Mouse (Mus musculus) neural tube, embryonic 15.5 days (tissue): ENCODE results near the gene Atf3. TPM values are rescaled to one million over a fixed set of nuclear protein-coding genes. Genes with fewer than 3 reads are reported as not detected.

Experiments used
- ATAC-seq: fragments of 200-750 bp; cut with Nextera tagmentation; 2 replicates; pipeline ENCODE4 v1.8.0; 2017; ENCODE audit warnings: mild to moderate bottlenecking, moderate TSS enrichment, moderate library complexity; ENCODE audit not compliant: low FRiP score
- H3K27ac ChIP-seq: fragments of 300-500 bp; sonication (generic); replicated peaks from 2 replicates; pipeline ENCODE4 v1.5.1; 2015; ENCODE audit warnings: mild to moderate bottlenecking, inconsistent platforms
- H3K27me3 ChIP-seq: fragments of 300-500 bp; sonication (generic); replicated peaks from 2 replicates; pipeline ENCODE4 v1.6.1; 2015; ENCODE audit warnings: inconsistent platforms
- H3K36me3 ChIP-seq: fragments of 300-500 bp; sonication (generic); 2 replicates; pipeline ENCODE4 v1.6.1; 2015; ENCODE audit warnings: inconsistent platforms
- H3K4me1 ChIP-seq: fragments of 300-500 bp; sonication (generic); 2 replicates; pipeline ENCODE4 v1.6.1; 2015; ENCODE audit warnings: inconsistent platforms
- H3K4me2 ChIP-seq: fragments of 300-500 bp; sonication (generic); 2 replicates; pipeline ENCODE4 v1.6.1; 2015; ENCODE audit warnings: inconsistent platforms, mild to moderate bottlenecking, moderate library complexity
- H3K4me3 ChIP-seq: fragments of 300-500 bp; sonication (generic); replicated peaks from 2 replicates; pipeline ENCODE4 v1.5.1; 2015; ENCODE audit warnings: mild to moderate bottlenecking, inconsistent platforms
- H3K9ac ChIP-seq: fragments of 300-500 bp; sonication (generic); replicated peaks from 2 replicates; pipeline ENCODE4 v1.6.1; 2015; ENCODE audit warnings: mild to moderate bottlenecking, inconsistent platforms
- H3K9me3 ChIP-seq: fragments of 300-500 bp; sonication (generic); replicated peaks from 2 replicates; pipeline ENCODE4 v1.6.1; 2016; ENCODE audit warnings: inconsistent platforms
- WGBS: fragments of 180-500 bp; shearing (Covaris S2); methylation state at CpG from one replicate; pipeline ENCODE4 v1.1.7; 2015; ENCODE audit warnings: mixed read lengths; 5-methylcytosine and 5-hydroxymethylcytosine counted together
- polyA plus RNA-seq: library from polyadenylated mRNA; unstranded; fragments of >200 nt; fragmentation: Nextera tagmentation; extraction: Ambion mirVana; gene quantifications from 2 replicates; pipeline ENCODE4 v1.2.1, GENCODE M21; 2015

Atf3 gene
- polyA plus RNA-seq, 1 experiment from 2014 or later = 1.8 TPM

DNA sequence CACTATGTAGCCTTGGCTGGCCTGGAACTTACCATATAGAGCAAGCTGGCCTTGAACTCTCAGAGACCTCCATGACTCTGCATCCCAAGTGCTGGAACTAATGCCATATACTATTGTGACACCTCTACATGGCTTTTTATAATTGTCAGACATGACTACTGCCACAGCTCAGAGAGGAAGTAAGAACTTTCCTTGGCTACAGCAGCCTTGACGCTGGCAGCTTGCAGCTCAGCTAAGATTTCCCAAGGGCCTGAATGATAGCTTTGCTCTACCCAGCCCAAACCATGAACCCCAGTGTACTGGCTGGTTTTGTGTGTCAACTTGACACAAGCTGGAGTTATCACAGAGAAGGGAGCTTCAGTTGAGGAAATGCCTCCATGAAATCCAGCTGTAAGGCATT, 35.8 kb upstream of the Atf3 start:
- no peak overlapping the region for H3K9ac ChIP-seq
- H3K4me3 ChIP-seq = no peak overlapping the region
- no peak overlapping the region for H3K27ac ChIP-seq
- 85% methylated on average over 1 of the region's 1 CpGs for WGBS
- ATAC-seq = no peak
- no peak overlapping the region for H3K4me2 ChIP-seq
- no peaks in the 10 kb centered on the region for H3K36me3 ChIP-seq
- H3K27me3 ChIP-seq = no peaks in the 10 kb centered on the region
- no peaks in the 10 kb centered on the region for H3K4me1 ChIP-seq
- H3K9me3 ChIP-seq = no peaks in the 10 kb centered on the region

DNA sequence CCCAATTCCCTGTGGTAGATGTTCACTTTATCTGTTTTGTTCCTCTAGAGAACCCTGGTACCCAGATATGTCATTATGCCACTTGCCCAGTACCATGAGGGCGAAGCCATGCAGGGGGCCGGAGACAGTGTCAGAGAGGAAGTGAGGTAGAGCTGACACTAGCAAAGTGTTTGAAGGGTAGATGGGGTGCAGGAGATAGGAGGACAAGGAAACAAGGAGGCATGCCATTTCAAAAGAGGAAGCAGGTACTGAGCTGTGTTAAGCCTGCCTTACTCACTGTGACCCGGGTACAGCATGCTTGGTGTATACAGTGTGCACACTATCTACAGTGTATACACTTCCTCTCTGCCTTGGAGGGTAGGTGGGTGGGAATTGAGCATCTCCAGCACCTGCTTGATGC, 32.1 kb upstream of the Atf3 start:
- ATAC-seq = no peak
- Histone ChIP-seq H3K36me3 (peaks cover 10% of the 10 kb centered on the region; the same call in 1 of the 2 replicates), H3K4me2 (no peak overlapping the region), H3K4me1 (no peaks in the 10 kb centered on the region), H3K9me3 (no peaks in the 10 kb centered on the region; the same call in 1 of the 2 replicates), H3K27me3 (no peaks in the 10 kb centered on the region), H3K9ac (no peak overlapping the region), H3K4me3 (no peak overlapping the region), H3K27ac (no peak overlapping the region)
- 90% methylated on average over 3 of the region's 3 CpGs for WGBS

DNA sequence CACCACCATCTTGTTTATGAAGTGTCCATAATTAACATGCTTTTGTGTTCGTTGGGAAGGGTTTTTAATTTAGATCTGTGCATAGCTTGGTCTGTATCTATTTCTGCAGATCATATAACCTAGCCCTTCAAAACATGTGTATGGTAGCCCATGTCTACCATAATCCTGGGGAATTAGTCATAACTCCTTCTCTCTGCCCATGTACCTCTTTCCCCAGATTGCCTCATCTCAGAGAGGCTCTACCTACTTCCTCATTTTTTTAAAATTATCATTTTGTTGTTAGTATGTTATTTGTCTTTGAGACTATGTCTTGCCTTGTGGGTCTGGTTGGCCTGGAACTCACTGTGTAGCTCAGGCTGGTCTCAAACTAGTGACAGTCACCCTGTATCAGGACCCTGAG, 30.6 kb upstream of the Atf3 start:
- Histone ChIP-seq H3K27me3 (no peaks in the 10 kb centered on the region), H3K4me3 (no peak overlapping the region), H3K36me3 (peaks cover 10% of the 10 kb centered on the region; the same call in 1 of the 2 replicates), H3K4me2 (no peak overlapping the region), H3K9ac (no peak overlapping the region), H3K4me1 (no peaks in the 10 kb centered on the region), H3K9me3 (no peaks in the 10 kb centered on the region; the same call in 1 of the 2 replicates), H3K27ac (no peak overlapping the region)
- no peak for ATAC-seq
- whole genome bisulfite sequencing = 63% methylated on average over 1 of the region's 1 CpGs

DNA sequence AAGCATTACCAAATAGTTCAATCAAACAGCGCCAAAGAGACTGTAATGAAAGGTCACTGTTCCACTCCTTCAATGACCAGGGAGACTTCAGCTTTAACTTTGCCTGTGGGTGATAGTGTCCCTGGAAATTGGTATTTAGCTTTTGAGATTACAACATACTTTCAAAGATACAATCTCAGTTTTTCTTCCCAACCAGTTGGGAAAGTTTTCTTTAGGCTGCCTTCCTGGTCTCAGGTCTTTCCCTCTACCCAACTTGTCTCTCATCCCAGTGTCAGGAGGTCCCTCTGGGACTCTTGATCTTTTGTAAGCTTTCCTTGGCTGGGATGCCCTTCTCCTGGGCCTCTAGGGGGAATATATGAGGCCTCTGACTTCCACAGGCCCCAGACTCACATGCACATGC, 29.7 kb upstream of the Atf3 start:
- no peak overlapping the region for H3K4me2 ChIP-seq
- no peak overlapping the region for H3K4me3 ChIP-seq
- no peak for ATAC-seq
- H3K4me1 ChIP-seq = no peaks in the 10 kb centered on the region
- WGBS = 100% methylated on average over 1 of the region's 1 CpGs
- H3K9me3 ChIP-seq = no peaks in the 10 kb centered on the region; the same call in 1 of the 2 replicates
- no peak overlapping the region for H3K27ac ChIP-seq
- H3K9ac ChIP-seq = no peak overlapping the region
- H3K36me3 ChIP-seq = peaks cover 10% of the 10 kb centered on the region; the same call in 1 of the 2 replicates
- no peaks in the 10 kb centered on the region for H3K27me3 ChIP-seq

DNA sequence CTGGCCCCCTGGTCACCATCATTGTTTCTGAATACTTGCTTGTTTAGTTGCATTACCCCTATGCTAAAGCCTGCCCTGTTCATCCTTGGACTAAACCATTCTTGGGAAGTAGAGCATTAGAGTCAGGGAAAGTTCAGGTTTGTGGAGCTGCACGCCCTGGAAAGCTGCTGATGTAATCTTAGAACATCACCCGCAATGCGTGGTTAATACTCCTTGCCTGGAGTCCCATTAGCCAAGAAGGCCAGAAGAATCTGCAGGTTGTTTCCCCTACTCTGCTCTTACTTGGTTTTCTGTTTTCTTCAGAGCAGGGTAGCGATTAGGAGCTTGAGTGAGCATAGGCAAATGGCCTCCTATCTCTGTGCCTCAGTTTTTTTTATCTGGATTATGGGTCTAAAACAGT, 26.0 kb upstream of the Atf3 start:
- Histone ChIP-seq H3K27me3 (no peaks in the 10 kb centered on the region), H3K36me3 (peaks cover 10% of the 10 kb centered on the region; the same call in 1 of the 2 replicates), H3K4me1 (peaks cover 8% of the 10 kb centered on the region; the same call in 1 of the 2 replicates), H3K27ac (no peak overlapping the region), H3K9me3 (no peaks in the 10 kb centered on the region; the same call in 1 of the 2 replicates), H3K4me2 (no peak overlapping the region), H3K4me3 (no peak overlapping the region), H3K9ac (no peak overlapping the region)
- ATAC-seq = no peak
- WGBS = 95% methylated on average over 4 of the region's 4 CpGs

DNA sequence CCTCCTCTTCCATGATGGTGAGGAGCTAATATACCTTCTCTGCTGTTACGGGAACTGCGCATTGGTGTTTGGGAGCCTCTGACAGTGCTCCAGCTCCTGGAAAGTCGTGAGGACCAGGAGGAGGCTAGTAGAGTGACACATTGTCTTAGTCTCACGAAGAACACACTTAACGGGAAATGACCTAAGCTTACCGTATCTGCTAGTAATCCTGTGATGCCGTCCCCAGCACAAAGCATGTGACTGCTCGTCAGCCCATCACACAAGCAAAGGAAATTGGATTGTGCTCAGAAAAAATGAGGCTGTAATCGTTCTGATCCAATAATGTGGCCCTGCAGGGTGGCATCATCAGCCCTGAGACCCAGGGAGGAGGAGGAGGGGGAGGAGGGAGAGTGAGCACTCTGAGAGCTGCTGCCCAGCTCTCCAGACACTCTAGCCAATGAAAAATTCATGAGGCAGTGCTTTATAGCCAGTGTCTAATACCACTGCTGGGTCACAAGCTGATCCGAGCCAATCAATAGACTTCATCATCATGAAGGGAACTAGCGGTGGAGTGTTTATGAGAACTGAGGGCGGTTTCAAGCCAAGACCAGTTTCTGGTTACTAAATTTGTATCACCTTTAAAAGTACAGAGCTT, 24.3 kb upstream of the Atf3 start:
- H3K36me3 ChIP-seq = peaks cover 8% of the 10 kb centered on the region; the same call in 1 of the 2 replicates
- 42% methylated on average over 12 of the region's 12 CpGs for WGBS
- H3K27me3 ChIP-seq = no peaks in the 10 kb centered on the region
- peaks cover 8% of the 10 kb centered on the region; the same call in 1 of the 2 replicates for H3K4me1 ChIP-seq
- H3K9ac ChIP-seq = no peak overlapping the region
- ATAC-seq = peak; percentile 79
- no peaks in the 10 kb centered on the region; the same call in 1 of the 2 replicates for H3K9me3 ChIP-seq
- H3K27ac ChIP-seq = peak overlapping the region; percentile 60
- H3K4me2 ChIP-seq = no peak overlapping the region
- H3K4me3 ChIP-seq = no peak overlapping the region

DNA sequence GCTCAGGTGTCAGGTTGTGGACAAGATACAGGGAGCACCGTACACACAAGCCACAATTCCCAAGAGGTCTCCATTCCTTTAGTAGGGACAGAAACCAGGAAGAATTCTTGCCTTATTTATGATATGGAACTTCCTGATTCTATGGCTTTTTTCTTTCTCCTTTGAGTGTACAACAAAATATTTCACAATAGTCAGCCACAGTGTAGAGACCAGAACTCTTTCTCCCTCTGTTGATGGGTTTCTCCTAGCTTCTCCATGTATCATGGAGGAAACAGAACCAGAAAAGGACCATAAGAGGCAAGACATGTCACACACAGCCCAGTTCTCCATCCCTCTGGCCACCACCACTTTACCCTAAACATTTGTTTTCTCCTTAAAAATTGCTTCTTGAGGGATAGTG, 23.7 kb upstream of the Atf3 start:
- no peak for ATAC-seq

DNA sequence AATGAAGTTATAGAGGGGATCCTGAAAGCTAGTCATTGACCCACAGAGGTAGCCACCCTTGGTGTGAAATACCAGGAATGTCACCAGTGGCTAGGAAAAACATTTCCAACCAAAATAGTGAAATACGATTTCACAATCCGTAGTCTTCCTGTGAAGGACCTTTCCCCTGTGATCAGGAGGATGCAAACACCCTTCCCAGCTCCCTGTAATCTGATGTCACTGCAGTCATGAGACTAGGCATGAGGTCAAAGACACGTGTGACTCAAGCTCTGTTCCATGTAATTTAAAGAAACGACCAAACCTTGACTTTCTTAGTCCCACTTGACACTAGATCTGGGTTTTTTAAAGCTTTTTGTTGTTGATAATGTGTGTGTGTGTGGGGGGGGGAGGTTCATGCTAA, 21.8 kb upstream of the Atf3 start:
- no peak for ATAC-seq
- H3K9me3 ChIP-seq = no peaks in the 10 kb centered on the region
- H3K27ac ChIP-seq = no peak overlapping the region
- 86% methylated on average over 4 of the region's 4 CpGs for WGBS
- no peak overlapping the region for H3K4me3 ChIP-seq
- H3K4me1 ChIP-seq = peaks cover 8% of the 10 kb centered on the region; the same call in 1 of the 2 replicates
- H3K4me2 ChIP-seq = no peak overlapping the region
- H3K27me3 ChIP-seq = no peaks in the 10 kb centered on the region
- H3K9ac ChIP-seq = no peak overlapping the region
- H3K36me3 ChIP-seq = no peaks in the 10 kb centered on the region

More for the DNA sequence above, 23.7 kb upstream of the Atf3 start:
- Histone ChIP-seq H3K4me2 (no peak overlapping the region), H3K9ac (no peak overlapping the region), H3K36me3 (0 out of 2 replicates have a peak, but pooled peaks cover 6% of the 10 kb centered on the region), H3K9me3 (no peaks in the 10 kb centered on the region; the same call in 1 of the 2 replicates), H3K4me3 (no peak overlapping the region), H3K27me3 (no peaks in the 10 kb centered on the region), H3K27ac (peak overlapping the region; percentile 60; the same call in 1 of the 2 replicates), H3K4me1 (peaks cover 8% of the 10 kb centered on the region; the same call in 1 of the 2 replicates)
- WGBS = 90% methylated on average over 1 of the region's 1 CpGs

DNA sequence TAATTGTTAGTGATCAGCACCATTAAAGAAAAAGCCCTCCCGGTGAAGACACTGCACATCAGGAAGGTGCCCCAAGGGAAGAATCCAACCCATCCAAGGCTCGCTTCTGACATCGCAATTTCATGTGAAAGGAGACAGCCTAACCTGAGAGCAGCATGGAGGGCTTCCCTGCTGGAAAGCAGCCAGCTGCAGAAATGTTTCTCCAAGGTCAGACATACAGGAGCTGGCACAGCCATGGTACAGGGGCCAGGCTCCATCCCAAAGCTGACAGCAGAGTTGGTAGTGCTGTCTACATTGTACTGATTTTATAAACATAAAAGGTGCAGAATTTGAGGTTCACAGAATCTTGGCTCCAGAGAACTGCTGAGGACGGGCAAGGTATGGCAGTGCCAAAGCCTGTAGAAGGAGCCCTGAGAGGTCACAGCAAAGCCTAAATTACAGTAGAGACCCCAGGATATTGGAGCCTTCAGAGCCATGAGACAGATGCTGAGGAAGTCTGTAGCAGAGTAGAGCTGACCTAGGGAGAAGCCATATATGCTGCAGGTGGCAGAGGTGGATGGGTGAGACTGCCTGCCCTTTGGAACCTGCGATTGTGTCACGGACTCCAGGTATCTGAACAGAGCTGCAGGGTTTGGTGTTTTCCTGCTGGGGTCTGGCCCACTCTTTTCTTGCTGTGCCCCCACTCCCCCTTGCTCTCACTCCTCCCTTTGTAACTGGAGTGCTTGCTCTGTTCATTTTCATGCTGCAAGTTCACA, 18.1 kb upstream of the Atf3 start:
- Histone ChIP-seq H3K4me1 (no peaks in the 10 kb centered on the region), H3K36me3 (no peaks in the 10 kb centered on the region), H3K4me2 (no peak overlapping the region), H3K27ac (no peak overlapping the region), H3K27me3 (no peaks in the 10 kb centered on the region), H3K9ac (no peak overlapping the region), H3K9me3 (no peaks in the 10 kb centered on the region), H3K4me3 (no peak overlapping the region)
- WGBS = 72% methylated on average over 6 of the region's 6 CpGs
- ATAC-seq = no peak

DNA sequence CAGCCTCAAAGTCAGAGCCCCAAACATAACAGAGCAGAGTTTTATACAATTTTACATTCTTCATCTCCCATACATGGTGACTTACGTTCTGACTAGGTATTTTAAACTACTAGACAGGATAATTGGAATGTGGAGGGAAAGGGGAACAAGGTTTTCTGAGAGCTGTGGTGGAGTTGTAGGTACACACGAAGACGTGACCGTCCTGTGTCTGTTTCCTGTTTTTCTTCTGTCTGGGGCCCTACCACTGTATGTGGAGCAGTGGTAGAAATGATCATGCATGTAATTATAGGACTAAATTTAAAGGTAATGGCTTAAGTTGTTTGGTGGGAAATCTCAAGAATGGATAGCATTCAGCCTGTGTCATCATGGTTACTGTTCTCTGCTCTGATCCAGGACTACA, 17.0 kb upstream of the Atf3 start:
- H3K9me3 ChIP-seq = no peaks in the 10 kb centered on the region
- no peaks in the 10 kb centered on the region for H3K36me3 ChIP-seq
- 87% methylated on average over 4 of the region's 4 CpGs for WGBS
- no peak overlapping the region for H3K4me2 ChIP-seq
- no peak overlapping the region for H3K9ac ChIP-seq
- H3K4me3 ChIP-seq = no peak overlapping the region
- H3K4me1 ChIP-seq = no peaks in the 10 kb centered on the region
- no peak overlapping the region for H3K27ac ChIP-seq
- no peaks in the 10 kb centered on the region for H3K27me3 ChIP-seq
- no peak for ATAC-seq

DNA sequence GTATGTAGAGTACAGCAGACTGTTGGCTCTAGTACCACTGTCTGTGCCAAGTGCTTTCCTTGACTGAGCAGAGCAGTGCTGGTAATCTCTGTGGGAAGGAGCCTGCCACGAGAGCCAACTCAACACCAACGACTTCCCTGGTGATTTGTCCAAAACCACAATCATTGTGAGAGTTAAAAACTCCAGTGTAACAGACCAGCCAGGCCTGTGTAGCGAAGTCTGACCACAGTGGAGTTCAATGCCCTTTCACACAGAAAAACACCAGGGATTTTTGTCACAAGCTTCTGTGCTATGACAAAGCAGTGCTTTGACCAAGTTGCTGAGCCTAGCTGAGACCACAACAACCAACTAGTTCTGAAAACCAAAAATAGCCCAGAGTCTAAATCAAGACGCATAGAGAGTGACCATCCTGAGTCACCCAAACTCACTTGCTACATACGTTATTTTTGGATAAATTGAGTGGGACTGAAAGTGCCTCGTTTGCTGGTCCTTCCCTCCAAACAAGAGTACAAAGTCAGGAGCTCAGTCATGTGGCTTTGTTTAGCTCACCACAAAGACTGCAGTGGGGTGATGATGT, 12.6 kb upstream of the Atf3 start:
- H3K27ac ChIP-seq = no peak overlapping the region
- no peak overlapping the region for H3K9ac ChIP-seq
- no peak overlapping the region for H3K4me2 ChIP-seq
- no peak overlapping the region for H3K4me3 ChIP-seq
- H3K36me3 ChIP-seq = no peaks in the 10 kb centered on the region
- no peaks in the 10 kb centered on the region for H3K9me3 ChIP-seq
- H3K27me3 ChIP-seq = no peaks in the 10 kb centered on the region
- WGBS = 87% methylated on average over 6 of the region's 6 CpGs
- no peak for ATAC-seq
- peaks cover 4% of the 10 kb centered on the region for H3K4me1 ChIP-seq

DNA sequence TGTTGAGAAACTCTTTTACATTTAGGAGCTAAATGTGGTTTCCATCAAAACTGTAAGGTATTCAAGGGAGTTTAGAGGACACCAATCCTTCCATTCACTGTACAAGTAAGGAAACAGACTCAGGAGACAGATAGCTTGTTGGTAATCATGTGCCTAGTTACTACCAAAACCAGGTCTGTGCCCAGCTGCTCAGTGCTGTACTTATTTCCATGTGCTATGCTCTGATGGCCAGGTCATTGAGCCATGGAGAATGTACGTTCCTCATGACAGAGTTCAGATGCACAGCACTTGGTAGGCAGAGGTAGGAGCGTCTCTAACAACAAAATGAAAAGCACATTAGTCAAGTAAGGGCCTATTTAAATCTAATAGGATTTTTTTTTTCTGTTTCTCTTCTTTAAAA, 8.7 kb upstream of the Atf3 start:
- no peak for ATAC-seq
- Histone ChIP-seq H3K4me3 (no peak overlapping the region), H3K27ac (no peak overlapping the region), H3K9ac (no peak overlapping the region), H3K27me3 (no peaks in the 10 kb centered on the region), H3K36me3 (no peaks in the 10 kb centered on the region), H3K9me3 (no peaks in the 10 kb centered on the region), H3K4me2 (no peak overlapping the region), H3K4me1 (peaks cover 19% of the 10 kb centered on the region)
- WGBS = 71% methylated on average over 2 of the region's 2 CpGs
